Mouse (Mus musculus): Measurements from ENCODE around the gene Kat6b.
"Not testable (repeated sequence)": the region's sequence is repeated elsewhere in the genome, so short reads cannot be mapped to it uniquely, and the experiment has no call there.

Gene Kat6b

DNA sequence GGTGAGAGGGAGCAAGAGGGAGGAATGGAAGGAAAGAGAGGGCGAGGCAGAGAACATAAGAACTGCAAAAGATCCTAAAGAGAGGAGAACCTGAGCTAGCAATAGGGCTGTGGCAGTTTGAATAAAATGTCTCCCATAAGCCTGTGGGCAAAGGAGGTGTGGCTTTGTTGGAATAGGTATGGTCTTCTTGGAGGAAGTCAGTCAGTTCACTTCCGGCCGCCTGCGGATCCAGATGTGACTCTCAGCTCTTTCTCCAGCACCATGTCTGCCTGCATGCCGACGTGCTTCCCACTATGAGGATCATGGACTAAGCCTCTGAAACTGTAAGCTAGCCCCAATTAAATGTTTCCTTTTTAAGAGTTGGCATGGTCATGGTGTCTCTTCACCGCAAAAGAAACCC is at the start of gene Kat6b:
Kat6b (plus strand) TSS at position 204 of the 400 bp plus-strand sequence.
- no peak for DNase-seq (ENCODE audit: low read depth, low spot score)

DNA sequence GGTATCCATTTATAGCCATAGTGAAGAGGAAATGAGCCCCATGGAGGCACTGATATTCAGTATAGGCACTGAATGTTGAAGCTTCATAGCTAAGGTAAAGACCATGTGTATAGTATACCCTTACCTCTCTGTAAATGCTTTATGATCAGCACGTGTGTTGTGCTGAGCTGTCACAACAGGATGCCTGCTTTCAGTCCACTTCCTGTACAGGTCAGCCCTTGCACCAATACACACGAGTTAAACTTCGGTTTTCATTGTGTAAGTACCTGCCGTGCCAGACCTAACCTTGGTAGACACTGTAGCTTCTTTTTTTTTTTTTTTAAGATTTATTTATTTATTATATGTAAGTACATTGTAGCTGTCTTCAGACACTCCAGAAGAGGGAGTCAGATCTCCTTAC is 47.8 kb upstream of the Kat6b start:
- DNase-seq (ENCODE audit: low read depth, low spot score) = no peak

DNA sequence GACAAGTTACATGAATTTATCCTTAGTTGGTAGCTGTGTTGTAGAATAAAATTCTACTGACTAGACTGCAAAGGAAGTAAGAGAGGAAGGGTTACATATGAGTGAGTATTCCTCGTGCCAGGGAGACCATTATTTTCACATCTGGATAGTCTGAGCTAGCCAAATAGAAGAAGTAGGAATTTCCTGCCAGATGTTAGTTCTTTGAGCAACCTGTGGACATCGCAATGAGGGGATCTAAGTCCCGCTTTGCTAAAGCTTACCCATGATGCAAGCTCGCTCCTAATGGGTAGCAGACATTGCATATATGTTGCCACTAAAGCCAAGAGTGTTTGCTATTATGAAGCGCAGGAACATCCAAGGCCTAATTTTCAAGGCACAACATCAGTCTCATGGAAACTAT is 47.2 kb upstream of the Kat6b start:
- no peak for DNase-seq (ENCODE audit: low read depth, low spot score)

DNA sequence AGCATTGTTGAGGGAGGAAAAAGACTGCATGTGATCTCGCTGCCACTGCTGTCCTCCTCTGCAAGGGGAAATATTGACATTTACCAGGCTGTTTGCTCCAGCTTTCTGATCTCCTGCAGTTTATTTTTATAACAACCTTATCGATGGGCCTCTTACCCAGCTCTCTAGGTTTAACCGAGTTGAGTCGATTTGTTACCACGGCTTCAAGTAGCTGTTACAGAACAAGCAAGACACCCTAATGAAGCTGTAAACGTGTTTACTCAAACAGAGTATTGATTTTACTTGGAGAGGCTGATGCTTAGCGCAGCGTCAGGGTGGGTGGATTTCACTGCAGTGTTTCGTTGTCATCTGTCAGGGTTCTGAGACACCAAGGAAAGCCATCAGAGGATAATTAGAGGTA is 46.5 kb upstream of the Kat6b start:
- no peak for DNase-seq (ENCODE audit: low read depth, low spot score)

DNA sequence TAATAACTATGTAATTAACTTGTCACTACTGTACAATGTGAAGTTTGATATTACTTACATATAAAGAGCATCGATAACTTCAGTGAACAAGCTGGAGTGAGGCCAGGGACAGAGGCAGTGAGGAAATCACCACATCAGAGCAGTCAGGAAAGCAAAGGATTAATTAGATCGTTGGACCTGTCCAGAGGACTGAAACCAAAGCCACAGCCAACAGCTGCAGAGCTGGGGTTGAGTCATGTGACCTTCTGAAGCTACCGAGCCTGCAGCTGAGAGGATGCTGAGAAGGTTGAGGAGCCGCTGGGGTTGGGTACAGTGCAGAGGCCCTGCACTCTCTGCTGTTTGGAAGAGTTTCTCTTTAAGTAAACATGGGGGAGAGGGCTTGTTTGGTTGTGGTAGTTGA is 41.4 kb upstream of the Kat6b start:
- DNase-seq (ENCODE audit: low read depth, low spot score) = peak; percentile 71

DNA sequence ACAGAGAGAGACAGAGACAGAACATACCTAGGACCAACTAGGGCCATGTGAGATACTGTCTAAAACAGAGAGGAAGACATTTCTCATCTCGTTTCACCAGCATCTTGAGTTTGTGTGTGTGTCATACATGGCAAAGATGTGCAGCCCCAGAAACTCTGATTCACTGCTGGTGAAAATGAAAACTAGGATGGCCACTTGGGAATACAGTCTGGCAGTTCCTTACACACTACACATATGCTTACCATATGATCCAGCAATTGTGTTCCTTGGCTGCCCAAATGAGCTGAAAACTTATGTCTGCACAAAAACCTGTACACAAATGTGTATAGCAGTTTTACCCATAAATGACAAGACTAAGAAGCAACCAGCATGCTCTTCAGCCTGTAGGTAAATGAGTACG is 40.7 kb upstream of the Kat6b start:
- DNase-seq (ENCODE audit: low read depth, low spot score) = no peak

DNA sequence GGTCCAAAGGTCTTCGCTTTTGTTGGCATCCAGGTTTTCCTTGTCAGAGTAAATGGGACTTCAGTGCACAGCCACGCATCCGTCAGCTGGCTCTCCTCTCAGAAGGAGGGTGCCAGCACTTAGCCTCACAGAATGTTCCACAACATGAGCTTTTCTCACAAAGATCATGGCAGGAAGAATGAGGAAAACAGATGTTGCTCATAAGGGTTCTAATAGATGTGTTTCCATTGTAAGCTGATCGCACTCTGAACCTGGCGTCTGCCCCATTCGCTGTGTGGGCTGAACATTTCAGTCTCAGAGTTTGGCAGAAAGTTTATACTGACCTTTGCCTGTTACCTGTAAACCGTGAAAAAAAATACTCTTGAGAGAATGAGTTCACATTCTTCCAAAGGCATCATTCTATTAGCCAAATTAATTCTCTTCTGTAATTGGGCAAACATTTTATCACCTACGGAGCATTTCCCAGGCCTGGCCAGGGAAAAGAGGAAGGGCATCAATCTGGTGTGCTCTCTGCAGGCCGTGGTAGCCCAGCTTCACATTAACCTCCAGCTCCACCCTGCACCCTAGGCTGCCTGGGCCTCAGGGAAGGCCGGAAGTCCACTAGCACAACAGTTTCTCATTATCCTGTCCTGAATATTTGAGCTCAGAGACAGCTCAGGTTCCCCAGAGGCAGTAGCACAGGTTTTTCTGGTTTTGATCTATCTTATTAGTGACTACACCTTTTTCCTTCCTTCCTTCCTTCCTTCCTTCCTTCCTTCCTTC is 39.3 kb upstream of the Kat6b start:
- no peak for DNase-seq (ENCODE audit: low read depth, low spot score)

DNA sequence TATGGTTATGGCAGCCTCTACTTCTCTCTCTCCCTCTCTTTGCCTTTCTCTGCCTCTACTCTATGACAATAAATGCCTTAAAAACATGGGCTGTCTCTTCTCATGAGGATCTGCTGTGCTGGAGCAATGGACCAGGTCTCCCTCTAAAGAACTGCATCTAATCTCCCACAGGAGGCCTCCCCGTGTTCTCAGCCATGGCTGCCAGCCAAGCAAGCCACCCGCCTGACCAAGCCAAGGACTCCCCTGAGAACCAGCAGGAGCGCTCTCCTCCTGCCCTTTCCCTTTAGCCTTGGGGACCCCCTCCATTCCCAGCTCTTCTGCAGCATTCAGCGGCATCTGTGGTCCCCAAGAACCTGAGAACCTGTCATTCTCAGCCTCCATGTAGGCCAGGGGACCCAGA is 28.7 kb upstream of the Kat6b start:
- DNase-seq (ENCODE audit: low read depth, low spot score) = no peak

DNA sequence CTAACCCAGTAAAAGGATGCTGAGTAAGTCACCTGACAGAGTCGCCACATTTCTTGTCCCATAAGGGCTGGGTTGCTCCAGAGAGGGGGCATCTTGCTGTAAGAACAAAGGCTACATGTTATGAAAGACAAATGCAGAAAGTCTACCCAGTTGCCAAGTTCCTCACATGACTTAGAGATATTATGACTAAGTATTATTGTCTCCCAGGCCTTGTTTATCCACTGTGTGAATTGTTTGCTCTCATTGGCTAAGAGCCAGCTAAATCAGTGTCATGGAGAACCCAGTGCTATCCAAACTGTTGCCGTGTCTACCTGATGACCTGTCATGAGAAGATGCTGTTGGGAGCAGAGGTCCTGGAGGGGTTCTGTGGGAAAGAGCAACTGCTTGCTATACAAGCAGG is 27.3 kb upstream of the Kat6b start:
- DNase-seq (ENCODE audit: low read depth, low spot score) = no peak

DNA sequence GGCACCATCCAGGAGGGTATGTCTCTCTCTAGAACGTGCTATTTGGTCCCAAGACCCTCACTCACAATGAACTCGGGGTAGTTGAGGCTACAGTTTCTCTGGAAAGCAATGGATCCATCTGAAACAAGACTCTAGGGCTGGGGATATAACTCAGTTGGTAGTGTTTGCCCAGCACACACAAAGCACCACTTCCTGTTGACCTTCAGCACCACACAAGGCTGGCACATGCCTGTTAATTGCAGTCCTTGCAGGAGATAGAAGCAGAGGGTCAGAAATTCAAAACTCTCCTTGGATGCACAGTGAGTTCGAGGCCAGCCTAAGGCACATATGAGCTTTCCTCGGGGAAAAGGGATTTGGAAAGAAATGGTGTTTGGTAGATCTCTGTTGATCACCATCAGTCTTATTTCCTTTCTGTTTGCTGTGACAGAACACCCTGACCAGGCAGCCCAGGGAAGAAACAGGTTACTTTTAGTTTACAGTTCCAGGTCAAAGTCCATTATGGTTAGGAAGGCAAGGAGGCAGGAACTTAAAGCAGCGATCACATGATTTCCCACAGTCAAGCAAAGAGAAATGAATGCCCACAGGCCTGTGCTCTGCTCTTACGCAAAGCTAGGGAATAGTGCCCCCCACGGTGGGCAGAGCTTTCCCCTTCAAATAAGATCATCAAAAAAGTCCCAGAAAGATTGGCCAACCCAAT is 25.4 kb upstream of the Kat6b start:
- no peak for DNase-seq (ENCODE audit: low read depth, low spot score)

DNA sequence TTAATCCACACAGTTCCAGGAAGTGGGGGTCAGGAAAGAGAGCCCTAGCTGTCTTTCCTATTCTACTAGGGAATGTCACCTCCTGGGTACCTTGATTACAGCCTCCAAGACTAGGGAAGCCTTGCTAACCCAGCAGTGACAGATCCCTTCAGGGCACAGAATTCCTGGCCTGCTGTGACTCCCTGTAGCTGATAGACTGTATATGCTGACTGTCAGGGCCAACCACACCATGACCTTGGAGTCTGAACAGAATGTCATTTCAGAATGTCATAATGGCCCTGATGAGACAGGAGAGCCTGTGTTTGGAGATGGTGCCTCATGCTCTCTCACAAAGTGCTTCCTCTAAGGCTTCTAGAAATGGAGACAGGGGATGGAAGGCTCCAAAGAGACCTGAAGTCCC is 24.7 kb upstream of the Kat6b start:
- no peak for DNase-seq (ENCODE audit: low read depth, low spot score)

DNA sequence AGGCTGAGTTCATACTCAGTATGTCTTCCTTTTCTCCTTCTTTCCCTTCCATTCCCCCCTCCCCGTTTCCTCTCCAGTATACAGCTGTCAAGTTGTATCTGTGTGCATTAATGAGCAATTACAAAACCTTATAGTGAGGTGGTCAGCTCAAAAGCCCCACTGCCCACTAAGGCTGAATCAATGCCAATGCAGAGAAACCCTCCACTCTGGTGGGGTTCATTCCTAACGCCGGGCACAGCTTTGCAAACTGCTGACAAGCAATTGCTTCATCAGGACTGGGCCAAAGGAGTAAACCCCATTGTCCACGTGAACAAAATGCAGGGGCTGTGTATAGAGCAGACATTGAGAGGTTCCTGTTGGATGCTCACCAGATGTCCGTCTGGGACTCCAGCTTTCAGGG is 23.4 kb upstream of the Kat6b start:
- DNase-seq (ENCODE audit: low read depth, low spot score) = no peak

DNA sequence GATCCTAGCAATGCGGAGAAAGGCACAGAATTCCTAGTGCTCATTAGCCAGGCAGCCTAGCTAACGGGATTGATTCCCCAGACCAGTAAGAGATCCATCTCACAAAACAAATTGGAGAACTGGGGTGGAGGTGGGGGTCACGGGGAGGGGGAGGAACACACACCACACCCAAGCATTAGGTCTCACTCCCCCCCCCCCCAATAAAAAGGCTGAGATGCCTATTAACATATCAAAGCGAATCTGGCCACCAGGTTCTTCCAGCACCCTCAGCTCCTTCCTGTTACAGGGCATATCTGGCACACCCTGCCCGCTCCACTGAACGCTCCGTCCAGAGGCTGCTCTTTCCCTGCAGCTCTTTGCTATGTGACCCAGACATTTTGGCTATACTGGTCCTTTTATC is 22.5 kb upstream of the Kat6b start:
- DNase-seq (ENCODE audit: low read depth, low spot score) = no peak

DNA sequence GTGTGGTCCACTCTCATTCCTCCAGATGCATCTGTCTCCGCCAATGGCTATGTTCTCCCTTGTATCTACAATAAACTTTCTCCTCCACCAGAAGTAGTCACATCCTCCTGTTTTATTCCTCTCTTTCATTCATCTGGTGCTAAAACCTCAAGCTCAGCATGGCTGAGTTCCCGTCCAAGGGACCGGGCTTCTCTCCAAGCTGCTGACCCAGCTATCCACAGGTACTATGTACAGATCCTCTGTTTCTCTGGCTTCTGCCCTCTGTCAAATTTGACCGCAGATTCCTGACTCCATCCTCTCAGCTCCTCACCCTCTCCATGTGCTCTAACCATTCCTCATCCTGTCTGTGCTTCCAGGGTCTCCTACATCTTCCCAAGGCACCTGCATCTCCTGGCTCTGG is 22.1 kb upstream of the Kat6b start:
- DNase-seq (ENCODE audit: low read depth, low spot score) = no peak

DNA sequence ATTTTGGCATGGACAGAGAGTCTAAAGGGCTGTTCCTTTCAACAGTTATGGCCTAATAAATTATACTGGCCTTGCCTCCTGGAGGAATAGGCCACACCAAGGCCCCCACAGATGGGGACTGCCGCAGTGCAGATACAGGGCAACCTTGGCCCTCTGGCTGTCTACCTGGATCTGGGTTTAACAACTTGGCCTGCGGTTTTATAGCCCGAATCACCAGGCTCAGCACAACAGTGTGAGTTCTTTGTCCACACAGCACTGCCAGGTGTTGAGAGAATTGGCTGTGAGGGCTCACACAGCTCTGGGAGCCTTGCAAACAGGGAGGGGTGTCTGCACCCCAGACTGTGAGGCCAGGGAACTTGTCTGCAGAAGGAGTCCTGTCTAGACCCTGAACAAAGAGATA is 18.8 kb upstream of the Kat6b start:
- no peak for DNase-seq (ENCODE audit: low read depth, low spot score)

DNA sequence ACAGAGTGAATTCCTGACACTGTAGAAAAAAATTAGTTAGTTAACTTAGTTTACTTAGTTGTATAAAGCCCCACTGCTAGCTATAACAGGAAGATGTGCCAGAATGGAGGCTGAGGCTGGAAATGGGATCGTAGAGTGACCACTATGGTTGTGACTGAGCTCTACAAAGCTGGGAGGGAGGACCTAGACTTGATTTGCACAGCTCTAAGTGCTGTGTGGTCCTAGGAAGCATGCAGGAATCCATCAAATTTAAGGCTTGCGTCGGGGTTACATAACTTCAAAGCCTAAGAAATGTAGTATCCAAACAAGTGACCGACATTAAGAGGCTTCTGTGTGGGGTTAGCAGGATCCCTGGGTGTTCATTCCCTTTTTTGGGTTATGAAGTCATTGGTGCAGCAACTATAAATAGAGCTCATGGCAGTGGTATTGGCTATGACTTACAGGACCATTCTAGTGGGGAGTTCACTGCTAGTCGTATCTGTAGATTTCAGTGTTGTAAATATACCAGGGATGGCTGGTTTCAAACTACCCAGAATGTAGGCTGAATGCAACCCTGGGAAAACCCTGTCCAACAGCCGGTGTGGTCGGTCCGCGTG is 18.0 kb upstream of the Kat6b start:
- no peak for DNase-seq (ENCODE audit: low read depth, low spot score)

DNA sequence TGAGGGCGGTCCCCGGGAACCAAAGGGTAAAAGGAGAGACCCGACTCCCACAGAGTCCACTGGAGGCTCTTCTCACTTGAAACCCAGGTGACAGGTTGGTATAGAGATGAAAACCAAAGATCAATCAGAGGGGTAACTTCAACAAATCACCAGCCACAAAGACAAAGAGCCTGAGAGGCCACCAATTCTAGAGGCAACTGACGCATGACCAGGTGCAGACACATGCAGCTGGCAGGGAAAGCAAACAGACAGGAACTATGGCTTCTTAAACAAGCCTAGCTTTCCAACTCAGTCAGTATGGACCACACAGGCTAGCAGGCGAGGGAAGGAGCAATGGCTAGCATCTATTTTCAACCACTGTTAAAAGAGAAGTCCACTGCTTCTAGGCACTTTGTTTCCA is 10.8 kb upstream of the Kat6b start:
- peak; percentile 81 for DNase-seq (ENCODE audit: low read depth, low spot score)

DNA sequence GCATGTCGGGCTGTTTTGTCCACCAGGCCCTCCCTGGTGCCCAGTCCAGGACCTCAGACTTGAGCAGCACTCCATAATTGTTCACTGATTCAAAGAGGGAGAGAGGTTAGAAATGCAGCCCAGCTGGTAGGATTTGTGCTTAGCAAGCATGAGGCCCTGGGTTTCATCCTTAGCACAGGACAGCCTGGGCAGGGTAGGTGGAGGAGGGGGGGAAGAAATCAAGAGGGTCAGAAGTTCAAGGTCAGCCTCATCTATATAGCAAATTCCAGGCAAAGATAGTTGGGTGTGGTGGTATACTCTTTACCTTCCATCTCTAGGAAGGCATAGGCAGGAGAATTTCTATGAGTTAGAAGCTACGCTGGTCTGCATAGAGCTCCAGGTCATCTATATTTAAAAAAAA is 9.3 kb upstream of the Kat6b start:
- DNase-seq (ENCODE audit: low read depth, low spot score) = no peak

DNA sequence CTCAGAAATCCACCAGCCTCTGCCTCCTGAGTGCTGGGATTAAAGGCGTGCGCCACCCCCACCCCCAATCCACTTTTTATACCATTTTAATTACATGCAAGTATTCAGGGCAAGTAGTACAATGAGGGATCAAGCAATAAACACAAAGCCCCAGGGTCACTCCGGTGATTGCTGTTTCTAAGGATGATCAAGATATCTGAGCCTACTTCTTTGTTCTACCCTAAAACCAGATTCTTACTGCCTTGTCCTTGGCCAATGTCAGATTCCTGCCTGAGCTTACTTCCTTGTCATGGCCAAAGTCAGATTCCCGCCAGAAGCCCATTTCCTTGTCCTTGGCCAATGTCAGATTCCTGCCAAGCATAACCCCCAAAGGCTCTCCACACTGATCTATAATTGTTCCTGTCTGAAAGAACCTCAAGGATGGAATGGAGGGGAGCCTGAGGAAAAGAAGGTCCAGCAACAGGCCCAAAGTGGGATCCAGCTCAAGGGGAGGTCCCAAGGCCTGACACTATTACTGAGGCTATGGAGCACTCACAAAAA is 6.6 kb upstream of the Kat6b start:
- not testable (repeated sequence) for DNase-seq (ENCODE audit: low read depth, low spot score)

DNA sequence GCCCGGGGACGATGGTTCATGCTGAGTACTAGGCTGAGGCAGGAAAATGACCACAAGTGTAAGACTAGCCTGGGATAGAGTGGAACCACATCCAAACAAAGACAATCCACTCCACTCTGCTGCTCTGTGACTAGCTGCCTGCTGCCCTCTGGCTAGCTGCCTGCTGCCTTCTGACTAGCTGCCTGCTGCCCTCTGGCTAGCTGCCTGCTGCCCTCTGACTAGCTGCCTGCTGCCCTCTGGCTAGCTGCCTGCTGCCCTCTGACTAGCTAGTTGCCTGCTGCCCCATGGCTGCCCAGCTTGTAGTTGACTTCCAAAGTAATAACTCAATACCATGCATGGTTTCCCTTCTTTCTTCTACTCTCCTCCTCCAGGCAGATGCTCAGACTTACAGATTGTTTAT is 4.1 kb upstream of the Kat6b start:
- no peak for DNase-seq (ENCODE audit: low read depth, low spot score)

DNA sequence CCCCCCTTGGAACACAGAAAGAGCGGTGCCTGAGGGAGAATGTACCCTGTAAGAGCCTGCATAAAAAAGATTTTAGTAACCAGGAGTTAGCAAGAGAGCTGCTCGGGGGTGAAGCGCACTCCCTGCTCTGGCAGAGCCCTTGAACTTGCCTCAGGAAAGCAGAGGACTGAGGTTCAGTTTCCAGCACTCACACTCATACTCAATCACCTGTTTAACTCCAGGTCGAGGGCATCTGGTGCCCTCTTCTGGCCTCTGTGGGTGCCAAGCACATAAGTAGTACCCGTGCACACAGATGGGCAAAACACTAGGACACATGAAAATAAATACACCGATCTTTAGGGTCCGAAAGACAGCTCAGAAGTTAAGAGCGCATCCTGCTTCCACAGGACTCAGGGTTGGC is 1.7 kb upstream of the Kat6b start:
- no peak for DNase-seq (ENCODE audit: low read depth, low spot score)

DNA sequence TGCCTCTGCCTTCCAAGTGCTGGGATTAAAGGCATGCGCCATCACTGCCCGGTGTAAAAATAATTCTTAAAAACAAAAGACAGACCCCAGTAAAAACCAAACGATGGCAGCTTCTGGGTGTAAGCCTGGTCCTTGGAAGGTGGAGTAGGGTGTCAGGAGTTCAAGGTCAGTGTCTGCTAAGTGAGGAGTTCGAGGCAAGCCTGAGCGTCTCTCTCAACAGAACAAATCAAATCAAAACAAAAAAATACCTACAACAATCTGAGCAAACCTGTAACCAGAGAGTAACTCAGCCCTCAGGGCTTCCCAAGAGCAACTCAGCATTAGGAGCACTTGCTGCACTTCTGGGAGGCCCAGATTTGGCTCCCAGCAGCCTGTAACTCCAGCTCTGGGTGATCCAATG is 1.0 kb upstream of the Kat6b start:
- no peak for DNase-seq (ENCODE audit: low read depth, low spot score)

DNA sequence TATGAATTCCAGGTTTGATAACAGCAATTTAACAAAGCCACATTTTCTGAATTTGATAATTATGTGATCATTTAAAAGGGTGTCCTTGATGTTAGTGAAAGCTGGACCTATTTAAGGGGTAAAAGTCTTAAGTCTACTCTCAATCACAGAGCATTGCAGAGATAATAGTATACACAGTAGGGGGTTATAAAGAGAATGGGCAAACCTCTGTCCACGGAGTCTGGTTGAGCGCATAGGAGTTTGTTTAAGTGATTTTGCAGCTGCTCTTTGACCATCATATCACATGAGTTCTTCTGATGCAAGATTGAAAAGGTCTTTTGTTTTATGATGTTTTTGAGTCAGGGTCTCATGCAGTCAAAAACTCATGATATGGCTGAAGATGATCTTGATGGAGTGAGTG is 3.0 kb downstream of the Kat6b start:
- no peak for DNase-seq (ENCODE audit: low read depth, low spot score)

Data from A20 (cell line).